Mouse (Mus musculus): Measurements from ENCODE around the gene Med13l.
A peak's percentile ranks its signal among the peaks of the same experiment; 100 is the strongest.

The Med13l gene

DNA sequence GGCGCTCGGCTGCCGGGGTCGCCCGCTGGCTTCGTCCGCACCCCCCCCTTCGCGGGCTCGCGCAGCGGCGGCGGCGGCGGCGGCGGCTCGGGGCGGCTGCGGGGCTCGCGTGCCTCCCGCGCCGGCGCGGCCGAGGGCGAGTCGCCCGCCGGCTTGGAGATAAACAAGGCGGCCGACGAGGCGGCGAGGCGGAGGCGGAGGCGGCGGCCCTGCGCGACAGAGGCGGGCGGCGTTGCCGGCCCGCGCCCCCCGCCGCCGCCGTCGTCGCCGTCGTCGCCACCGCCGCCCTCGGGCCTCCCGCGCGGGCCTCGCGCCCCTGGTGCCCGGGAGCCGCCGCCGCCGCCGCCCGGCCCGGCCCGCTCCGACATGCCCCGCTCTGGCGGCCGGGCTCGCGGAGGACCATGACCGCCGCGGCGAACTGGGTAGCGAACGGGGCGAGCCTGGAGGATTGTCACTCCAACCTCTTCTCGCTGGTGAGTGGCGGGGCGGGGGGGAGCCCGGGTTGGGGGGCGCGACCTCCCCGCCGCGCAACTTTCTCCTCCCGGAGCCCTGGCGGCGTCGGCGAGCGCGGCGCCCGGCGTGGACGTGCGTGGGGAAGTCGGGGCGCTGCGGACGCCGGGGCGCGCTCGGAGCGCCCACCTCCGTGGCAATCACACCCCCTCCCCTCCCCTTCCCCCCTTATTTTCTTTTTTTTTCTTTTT lies at the start of gene Med13l:
Med13l (plus strand) TSS at position 295 of the 701 bp plus-strand sequence.
- peak; percentile 51 to 65 for DNase-seq (ENCODE audit: low spot score in 2 of 2)

DNA sequence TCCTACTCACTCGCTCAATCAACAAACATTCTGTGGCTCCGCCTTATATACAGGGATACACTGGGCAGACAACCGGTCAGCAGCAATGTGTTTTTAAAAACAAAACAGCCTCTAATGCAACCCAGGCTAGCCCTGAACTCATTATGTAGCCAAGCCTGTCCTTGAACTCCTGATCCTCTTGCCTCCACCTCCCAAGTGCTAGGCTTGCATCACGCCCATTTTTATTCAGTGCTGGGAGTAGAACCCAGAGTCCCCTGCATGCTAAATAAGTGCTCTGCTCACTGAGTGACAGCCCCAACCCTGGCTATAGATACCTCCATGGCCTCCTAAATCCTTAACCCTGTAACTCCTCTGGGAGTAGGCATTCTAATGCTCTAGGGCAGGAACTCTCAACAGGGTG lies 49.5 kb upstream of the Med13l start:
- no peak for DNase-seq (ENCODE audit: low spot score in 2 of 2)

DNA sequence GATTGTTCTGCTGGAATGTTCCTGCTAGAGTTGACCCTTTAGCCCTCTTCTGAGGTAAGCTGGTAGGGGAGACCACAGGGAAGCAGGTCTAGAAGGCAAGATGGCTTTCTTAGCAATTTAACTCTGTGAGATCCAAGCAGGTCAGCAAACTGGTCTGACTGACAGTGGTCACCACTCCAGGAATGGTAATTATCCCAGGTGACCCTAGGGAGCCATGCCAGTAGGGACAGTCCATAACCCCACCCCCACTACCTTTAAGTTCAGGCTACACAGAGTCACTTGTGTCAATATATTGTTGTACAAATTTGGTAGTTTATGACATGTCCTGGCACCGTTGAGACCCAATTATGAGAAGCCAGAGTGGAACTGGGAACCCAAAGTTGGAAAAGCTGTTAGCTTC lies 47.5 kb upstream of the Med13l start:
- DNase-seq (ENCODE audit: low spot score in 2 of 2), result no peak

DNA sequence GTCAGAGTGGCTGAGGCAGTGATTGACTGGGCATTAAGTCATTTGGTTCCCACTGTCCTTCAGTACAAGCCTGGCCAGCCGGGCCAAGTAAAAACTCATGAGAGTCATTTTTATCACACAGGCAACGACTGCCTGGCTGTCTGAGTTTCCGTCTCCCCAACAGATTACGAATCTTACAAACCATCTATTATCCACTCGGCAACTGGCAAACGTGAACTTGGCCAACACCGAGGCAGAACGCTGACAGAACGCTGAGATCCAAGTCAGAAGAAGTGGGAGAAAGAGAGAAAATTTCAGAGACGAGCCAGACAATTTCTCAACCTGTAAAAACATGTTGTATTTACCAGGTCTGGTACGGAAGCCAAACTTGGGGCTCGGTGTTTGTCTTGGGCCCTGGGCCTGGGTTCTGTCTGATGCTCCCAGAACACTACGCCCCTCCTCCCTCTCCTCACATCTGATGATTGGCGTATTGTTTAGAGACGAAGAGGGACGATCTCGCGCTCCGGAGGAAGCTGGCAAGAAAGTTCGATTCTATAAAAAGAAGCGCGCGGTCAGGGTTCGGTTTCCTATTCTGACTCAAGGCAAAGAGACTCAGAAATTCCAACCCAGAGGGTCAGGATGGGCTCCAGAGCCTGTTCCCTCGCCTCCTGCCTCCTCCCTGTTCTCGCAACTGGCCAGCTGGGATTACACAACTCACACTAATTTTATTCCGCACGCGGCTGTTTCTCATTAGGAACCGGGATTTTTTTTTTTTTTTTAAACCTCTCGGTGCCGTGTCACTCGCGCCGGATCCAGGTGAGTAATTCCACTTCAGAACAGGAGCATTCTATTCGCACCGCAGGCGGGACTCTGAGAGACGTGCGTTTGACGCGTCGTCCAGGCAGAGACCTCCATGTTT lies 46.6 kb upstream of the Med13l start:
- peak; percentile 11 to 14 for DNase-seq (ENCODE audit: low spot score in 2 of 2)

DNA sequence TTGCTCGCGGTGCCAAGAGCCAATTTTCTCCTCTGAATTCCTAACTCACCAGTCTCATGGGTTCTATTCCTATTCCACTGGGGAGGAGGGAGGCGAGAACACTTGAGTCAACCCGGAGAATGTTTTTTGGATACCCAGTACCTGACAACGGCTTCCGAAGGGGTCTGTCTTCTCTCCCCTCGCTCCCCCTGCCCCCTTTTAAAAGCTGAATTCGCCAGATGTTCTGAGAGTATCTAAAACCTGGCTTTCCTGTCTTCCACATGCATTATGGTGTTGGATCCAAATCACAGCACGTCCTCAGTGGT lies 46.0 kb upstream of the Med13l start:
- DNase-seq (ENCODE audit: low spot score in 2 of 2), result no peak

DNA sequence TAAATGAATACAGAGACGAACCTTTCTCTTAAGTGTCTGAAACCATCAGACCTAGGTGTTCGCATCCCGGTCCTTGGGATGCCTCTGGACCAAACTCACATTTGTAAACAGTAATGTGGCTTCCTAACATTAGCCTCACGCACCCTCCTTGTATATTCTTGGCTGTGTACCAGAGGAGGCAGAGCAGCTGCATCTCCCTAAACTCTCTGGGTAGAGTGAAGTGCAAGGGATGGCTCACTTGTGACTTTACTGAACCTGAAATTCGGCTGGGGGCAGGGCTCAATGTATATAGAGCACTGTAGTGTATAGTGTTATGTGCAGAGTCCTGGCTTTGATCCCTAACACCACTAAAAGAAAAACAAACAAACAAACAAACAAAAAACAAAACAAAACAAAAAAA lies 45.6 kb upstream of the Med13l start:
- DNase-seq (ENCODE audit: low spot score in 2 of 2), result no peak

DNA sequence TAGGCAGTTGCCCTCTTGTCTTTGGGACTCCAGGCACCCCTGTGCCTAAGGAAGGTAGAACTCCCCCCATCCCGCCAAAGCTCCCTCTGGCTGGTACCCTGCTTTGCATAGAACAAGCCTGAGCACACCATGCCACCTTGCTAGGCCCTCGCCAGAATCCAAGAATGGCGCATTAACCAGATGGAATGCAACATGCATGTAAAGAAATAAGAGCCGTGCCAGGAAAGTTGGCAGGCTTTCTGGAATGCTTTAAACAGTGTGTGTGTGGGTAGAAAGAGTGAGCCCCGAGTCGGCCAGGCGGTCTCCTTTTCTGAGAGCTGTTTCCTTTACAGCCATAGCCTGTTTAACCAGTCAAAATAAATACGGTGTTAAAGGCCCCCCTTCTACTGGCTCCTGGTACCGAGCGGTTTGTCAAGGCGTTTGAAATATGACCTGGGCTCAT lies 45.2 kb upstream of the Med13l start:
- no peak for DNase-seq (ENCODE audit: low spot score in 2 of 2)

DNA sequence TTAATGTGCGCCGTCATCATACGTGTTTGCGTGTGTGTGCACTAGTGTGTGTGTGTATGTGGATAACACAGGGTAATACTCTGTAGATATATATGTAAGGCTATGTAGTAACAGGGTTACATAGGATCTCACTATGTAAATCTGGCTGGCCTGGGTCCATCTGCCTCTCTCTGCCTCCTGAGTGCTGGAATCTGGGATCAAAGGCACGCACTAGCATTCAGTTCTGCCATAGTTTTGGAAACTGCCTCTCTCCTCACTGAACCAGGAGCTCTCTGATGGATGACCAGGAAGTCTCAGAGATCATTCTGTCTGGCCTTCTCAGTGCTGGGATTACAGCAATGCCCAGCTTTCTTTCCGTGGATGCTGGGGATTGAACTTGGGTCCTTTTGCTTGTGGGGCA lies 44.4 kb upstream of the Med13l start:
- no peak for DNase-seq (ENCODE audit: low spot score in 2 of 2)

DNA sequence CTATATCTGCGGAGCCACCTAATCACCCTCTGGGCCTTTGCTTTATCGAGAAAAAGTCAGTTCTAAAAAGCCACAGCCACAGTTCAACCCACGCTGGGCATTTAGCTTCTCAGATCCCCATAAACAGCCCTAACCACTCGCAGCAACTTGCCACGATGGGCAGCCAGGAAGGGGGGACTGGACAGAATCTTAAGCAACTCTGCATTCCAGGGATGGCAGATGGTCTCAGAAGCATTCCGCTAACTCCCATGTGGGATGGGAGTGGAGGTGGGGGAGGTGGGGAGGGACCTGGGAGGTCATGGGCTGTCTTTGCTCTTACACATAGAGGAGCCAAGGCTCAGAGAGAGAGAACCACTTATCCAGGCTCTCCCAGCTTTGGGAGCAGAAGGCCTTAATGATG lies 44.0 kb upstream of the Med13l start:
- no peak for DNase-seq (ENCODE audit: low spot score in 2 of 2)

DNA sequence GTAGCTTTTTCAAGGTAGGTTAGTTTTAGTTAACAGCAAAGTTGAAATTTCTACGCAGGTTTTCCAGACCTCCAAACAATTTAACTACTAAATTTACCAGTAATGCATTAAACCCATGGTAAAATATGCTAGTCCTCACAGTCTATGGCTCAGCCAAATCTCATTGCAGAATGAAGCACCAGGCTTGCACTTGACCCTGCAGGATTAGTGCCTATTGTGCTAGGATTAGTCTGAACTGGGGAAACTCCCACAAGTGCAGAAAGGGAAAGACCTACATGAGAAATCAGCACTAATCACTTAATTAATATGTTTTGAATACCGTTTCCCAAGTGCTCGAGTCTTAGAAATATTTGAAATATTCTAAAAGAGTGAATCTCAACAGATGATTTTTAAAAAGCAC lies 40.0 kb upstream of the Med13l start:
- no peak for DNase-seq (ENCODE audit: low spot score in 2 of 2)

DNA sequence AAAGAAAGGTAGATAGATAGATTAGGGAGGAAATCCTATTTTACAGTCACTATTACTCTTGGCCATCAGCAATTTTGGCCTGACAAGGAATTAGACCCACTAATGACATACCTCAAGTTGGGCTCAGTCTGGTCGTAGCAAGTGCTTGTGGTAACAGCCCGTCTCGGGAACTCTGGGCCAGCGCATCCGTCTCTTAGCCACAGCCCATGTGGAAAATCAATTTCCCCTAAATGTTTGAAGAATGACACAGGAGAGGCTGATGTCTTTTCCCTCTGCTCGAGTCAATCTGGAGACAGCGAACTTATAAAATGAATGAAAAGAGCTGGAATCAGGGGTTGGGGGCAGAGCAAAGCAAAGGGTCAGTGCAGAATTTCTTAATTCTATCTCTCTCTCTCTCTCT lies 36.1 kb upstream of the Med13l start:
- DNase-seq (ENCODE audit: low spot score in 2 of 2), result no peak

DNA sequence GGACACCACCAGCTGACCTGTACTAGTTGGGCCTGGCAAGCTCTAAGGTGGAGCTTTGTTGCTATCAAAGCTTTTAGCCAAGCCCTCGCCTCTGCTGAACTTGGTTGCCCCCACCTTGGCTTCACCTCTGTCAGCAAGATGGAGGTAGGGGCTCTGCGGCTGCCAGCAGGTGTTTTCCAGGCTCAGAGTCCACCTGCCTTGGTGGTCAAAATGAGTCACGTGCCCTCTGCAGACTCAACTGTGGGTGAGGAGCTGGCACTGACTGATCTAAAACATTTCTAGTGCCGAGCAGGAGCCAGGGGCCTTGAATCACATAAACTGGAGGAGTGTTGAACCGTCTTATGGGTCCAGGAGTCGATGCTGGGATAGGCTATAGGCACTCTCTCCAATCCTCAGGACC lies 34.8 kb upstream of the Med13l start:
- no peak for DNase-seq (ENCODE audit: low spot score in 2 of 2)

DNA sequence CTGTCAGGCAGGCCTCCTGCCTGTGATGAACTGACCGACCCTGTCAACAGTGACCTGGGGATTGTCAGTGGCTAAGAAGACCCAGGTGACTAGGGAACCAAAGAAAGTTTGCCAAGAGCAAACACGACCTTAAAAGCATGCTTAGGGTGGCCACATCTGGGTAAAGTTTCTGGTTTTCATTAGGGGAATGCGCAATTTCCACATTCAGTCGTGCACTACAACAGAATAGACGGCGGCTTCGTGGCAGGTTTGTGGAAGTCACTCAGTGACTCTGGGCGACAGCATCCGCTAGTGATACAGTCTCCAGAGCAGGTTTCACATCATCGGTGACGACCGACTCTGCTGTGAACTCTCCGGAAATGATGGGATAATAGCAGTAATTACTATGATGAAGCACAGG lies 34.0 kb upstream of the Med13l start:
- DNase-seq (ENCODE audit: low spot score in 2 of 2), result no peak

DNA sequence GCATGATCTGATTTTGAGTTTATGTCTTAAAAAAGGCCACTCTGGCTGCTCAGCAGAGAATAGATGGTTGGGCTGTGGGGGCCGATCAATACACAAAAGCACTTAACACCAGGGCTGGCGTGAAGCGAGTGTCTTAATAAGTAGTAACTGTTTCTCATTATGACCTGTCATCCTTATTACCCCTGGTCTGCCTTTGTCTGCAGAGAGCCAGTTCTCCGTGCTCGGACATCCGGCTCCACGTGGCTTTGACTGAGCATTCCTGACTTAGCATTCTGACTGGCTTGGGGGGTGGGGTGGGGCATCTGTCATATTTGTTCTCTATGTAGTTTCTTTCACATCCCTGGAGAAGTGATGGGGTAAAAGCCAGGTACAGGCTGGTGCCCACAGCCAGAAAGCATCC lies 31.2 kb upstream of the Med13l start:
- no peak for DNase-seq (ENCODE audit: low spot score in 2 of 2)

DNA sequence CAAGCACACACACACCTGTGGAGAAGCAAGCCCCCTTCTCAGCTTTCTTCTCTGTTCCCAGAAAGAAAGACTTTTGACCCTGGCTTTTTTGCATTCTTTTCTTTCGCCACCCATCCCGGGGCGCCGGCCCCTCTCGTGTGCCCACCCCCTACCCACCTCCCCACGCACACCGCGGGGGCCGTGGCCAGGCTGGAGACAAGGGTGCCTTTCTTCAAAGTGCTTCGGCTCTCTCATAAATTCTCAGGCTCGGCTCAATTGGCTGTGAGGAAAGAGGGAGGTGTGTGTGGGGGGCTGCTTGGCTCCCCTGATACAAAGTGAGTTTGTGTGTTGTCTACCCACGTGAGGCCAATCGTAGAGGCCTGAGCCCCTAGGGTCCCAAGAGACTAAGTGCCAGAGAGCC lies 28.4 kb upstream of the Med13l start:
- DNase-seq (ENCODE audit: low spot score in 2 of 2), result no peak

DNA sequence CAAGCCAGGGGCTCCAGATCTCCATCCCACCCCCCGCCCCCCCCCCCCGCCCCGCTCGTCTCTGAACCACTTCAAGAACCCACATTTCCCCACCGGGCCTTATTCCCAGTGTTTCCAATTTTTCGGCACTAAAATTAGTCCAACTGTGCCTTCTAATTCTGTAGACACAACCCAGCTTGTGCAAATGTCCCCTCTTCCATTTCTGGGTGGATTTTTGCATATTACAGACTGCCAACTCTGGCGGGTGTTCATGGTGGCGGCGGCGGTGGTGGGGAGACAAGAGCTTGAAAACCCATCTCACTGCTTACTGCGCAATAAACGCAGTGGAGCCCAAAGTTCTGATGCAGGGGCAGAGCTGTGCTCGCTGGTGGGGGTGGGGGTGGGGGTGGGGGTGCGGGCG lies 27.8 kb upstream of the Med13l start:
- no peak for DNase-seq (ENCODE audit: low spot score in 2 of 2)

DNA sequence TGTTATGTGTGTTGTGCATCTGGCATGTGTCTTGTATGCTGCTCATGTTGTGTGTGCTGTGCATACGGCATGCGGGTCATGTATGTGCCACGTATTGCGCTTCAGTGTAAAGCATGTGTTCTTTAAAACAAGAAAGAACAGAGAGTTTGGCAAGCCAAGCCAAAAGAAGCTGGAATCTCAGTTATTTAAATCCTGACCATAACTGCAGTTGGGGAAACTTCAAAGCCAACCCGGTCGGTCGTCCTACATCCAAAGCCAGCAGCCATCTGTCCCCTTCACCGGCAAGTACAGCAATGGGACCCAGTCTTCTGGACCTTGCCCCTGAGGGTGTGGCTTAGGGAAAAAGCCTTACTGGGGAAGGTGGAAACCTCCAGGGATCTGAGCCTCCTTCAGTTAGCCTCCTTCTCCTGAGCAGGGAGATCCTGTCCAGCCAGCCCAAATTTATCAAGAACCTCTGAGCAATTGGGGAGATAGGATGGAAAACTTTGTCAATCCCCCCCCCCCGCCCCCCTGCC lies 26.0 kb upstream of the Med13l start:
- DNase-seq (ENCODE audit: low spot score in 2 of 2), result no peak

DNA sequence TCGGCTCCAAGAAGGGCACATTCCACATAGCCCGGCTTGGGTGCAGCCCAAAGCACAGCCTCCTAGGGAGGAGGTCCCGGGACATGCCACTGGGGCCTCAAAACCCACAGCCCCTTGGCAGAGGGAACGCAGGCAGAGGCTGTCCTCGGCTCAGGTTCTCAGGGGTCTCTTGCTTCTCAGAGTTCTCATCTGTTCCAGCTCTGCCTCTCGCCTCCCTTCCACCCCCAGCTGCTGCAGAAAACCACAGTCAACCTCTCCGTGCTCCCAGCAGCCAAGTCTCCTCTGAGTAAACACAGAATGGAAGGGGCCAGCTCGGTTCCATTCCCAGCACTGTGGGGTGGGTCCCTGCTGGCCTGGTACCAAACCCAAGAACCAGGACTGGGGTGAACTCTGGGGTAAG lies 25.3 kb upstream of the Med13l start:
- no peak for DNase-seq (ENCODE audit: low spot score in 2 of 2)

DNA sequence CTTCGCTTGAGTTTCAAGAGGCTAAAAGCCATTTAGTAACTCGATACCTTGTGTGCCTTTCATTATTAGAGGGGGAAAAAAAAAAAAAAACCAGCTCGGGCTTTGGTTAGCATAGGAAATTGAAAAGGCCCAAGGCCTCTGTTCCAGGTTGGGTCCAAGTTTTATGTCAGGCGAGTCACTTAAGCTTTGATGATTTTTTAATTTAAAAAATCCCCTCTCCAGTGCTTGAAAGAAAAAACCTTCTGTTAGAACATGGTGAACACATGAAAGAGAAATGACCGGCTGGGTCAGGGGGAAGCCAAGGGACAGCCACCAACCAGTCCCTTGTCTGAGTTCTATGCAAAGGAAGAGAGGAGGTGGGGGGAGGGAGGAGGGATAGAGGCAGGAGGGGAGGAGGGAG lies 22.0 kb upstream of the Med13l start:
- DNase-seq (ENCODE audit: low spot score in 2 of 2), result no peak

DNA sequence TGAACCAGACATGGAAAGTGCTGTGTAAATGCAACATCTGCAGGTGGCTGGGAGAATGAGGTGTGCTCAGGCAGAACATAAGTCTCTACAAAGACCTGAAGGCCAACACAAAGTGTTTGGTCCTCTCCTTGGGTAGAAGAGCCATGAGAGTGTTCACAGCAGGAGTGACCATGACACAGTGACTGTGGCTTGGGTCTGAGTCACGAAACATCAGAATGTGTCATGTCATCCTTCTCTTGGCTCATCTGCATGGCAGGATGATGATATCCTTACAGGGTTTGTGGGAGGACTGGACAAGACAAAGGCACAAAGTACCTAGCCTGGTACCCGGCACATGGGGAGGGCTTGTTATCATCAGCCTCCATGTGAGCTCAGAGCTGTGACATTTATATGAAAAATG lies 16.7 kb upstream of the Med13l start:
- no peak for DNase-seq (ENCODE audit: low spot score in 2 of 2)

DNA sequence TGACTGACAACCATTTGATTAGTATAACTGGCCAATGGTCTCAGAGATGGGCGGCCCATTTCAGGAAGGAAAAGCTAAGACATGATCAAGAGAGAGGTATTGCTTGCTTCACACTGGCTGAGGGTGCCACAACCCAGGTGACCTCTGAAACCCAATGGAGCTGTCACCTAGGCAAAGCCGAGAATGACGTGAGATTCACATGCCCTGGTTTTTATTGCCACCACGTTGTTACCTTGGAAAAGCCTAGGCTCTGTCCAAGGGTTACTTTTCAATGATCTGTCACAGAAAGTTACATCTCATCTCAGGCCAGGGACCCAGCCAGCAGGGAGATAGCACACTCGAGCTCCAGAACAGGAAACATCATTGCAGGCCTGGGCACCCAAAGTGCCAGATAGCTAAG lies 10.0 kb upstream of the Med13l start:
- DNase-seq (ENCODE audit: low spot score in 2 of 2), result no peak

DNA sequence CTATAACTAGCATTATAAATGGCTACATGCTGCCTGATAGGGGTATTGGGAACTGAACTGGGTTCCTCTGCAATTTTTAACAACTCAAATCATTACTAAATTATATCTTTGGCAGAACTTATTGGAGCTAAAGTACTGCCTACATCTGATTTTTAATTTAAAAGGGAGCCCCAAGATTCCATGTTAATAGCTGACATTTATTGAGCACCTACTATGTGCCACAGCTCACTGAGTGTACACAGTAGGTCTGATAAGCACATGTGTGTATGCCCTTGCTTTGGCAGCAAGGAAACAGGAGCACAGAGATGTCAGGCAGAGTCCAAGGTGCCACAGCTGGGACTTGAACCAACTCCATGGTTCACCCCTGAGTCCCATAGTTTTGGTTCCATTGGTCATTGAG lies 7.2 kb upstream of the Med13l start:
- DNase-seq (ENCODE audit: low spot score in 2 of 2), result no peak

DNA sequence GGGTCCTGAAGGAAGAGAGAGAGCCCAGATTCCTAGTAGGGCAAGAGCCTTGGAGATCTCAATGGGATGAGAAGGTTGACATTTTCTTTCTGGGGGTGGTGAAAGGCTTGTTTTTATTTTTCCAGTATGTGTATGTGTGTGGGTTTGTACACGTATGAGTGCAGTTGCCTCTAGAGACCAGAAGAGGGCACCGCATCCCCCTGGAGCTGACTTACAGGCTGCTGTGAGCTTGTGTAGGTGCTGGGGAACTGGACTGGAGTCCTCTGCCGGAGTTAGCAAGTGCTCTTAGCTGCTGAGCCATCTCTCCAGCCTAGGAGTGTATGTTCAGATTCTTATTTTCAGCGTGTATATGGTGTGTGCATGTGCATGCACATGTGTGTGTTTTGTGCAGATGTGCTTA lies 5.2 kb upstream of the Med13l start:
- DNase-seq (ENCODE audit: low spot score in 2 of 2), result no peak
